Mouse (Mus musculus) lung, postnatal 0 days (tissue): ENCODE measurements at regions not wholly inside any gene's neighbourhood (a gene's known extent, or its start where the extent isn't known, plus 50 kb on each side); places are given as distances from the start of the nearest gene placed in this dataset.

Experiments used
- CTCF ChIP-seq: IDR thresholded peaks from 2 replicates; pipeline ENCODE4 v1.5.1; 2016; ENCODE audit warnings: antibody characterized with exemption, mild to moderate bottlenecking
- EP300 ChIP-seq: IDR thresholded peaks from 2 replicates; pipeline ENCODE4 v1.6.1; 2016; ENCODE audit warnings: antibody characterized with exemption, mild to moderate bottlenecking, control low read depth

DNA sequence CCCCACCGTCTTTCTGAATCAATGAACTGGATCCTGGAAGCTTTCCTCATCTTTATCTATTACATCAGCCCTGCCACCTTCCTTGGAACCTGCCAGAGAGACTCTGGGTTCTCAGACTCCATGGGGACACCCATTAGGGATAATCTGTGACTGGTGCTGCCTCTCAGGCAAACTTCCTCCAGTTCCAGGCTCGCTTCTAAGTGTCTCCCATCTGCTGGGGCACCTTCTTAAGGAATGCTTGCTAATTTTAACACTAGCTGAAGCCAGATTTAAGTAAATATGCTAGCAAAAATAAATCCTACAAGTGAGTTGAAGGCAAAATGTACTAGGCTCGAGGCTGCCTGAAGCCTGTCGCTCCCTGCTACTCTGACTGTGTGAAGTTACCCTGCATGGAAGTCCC lies 127.9 kb downstream of the Vegfa start:
- no peak for TF ChIP-seq CTCF
- TF ChIP-seq EP300: no peak
